Mouse (Mus musculus) induced T-regulatory cell, adult 2 months (primary cell): ENCODE data around the gene Cntln.

Experiments
- DNase-seq: peaks from one replicate; pipeline ENCODE4 v3.0.0-alpha.2; 2012; ENCODE audit warnings: low read depth

Gene Cntln

DNA sequence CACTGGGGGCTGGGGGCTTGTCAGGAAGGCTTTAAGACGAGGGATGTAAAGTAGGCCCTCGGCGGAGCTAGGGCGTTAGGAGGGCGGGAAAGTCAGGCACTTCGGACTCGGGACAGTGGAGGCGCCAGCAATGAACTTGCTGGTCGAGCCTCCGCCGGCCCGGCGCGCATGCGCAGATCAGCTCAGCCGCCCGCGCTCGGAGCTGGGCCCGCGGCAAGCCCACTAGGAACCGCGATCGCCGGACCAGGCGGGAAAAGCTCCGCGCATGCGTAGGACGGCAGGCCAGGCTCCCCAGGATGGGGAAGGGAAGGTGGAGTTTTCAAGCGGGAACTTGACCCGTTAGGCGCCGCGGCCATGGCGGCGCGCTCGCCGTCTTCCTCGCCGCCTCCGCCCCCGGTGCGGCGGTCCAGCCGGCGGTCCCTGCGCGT, at the start of gene Cntln:
Cntln (plus strand) TSS at position 199 of the 428 bp plus-strand sequence.
- DNase-seq = peak; percentile 78

DNA sequence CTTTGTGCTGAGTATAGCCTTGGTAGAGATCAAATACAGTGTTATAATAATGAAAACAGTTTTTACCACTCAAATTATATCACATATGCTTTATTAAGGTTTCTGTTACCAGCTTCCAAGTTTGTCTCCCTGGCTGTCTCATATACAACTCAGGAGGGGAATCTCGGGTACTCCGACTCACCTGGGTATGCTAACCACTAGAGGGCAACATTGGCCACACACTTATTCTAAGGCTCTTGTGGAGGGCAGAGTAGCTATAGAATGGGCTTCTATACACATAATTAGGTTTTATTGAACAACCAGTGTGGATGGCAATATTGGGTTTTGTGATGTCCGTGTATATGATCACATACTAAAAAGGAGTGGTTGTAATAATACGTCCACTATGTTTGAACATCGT, 47.1 kb upstream of the Cntln start:
- peak; percentile 29 for DNase-seq

DNA sequence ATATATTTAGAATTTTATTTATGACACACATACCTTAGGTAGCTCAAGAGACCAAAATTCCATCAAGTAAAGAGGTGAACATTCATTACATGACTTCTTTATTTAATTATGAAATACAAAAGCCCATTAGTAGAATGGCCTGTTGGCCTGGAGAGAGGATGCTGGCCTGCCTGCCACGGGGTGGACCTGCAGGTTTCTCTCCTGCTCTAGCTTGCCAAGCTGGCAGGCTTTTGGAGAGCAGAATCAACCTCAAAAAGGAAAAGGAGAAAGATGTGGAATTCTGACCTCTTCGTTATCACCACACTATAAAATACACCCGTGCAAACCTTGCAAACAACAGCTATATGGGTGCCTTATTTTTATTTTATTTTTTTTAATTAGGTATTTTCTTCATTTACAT, 45.6 kb upstream of the Cntln start:
- no peak for DNase-seq

DNA sequence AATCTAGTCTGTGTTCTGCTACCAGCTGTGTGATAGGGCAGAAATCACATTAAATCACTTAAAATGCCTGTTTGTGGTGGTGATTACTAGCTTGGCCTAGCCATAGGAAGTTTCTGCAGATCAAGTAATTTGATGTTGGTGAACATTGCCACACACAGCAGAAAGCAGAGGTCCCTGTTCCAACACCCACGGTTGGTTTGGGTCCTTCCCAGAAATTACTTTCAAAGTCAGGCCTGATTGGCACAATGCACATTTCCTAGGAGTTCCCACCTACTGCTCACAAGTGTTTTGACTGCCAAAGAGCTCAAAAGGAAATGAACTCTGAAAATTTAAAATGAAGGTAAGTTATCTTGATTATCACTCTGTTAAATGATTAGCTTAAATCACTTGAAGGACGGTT, 44.6 kb upstream of the Cntln start:
- no peak for DNase-seq

DNA sequence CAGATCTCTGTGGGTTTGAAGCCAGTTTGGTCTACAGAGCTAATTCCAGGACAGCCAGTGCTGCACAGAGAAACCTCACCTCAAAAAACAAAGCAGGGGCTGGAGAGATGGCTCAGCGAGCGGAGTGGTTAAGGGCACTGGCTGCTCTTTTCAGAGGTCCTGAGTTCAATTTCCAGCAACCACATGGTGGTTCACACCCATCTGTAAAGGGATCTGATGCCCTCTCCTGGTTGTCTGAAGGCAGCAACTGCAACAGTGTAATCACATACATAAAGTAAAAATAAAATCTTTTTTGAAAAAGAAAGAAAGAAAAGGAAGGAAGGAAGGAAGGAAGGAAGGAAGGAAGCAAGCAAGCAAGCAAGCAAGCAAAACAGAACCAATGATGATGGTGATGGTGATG, 26.5 kb upstream of the Cntln start:
- no peak for DNase-seq

DNA sequence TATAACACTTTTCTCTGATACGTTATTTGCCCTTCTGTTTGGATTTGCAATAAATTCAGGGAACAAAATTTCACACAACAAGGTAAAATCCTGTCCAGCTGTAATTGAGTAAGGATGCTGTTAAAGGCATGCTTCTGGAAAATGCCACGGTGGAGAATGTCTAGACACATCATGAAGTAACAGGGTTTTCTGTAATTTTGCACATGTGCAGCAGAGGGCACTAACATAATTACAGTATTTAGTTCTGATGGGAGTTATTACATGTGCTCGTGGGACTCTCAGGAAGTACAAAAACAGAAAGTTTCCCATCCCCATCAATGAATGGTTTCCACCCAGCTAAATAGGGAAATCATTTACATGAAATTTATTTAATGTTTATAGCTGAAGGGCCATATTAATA, 7.8 kb upstream of the Cntln start:
- peak; percentile 46 for DNase-seq

DNA sequence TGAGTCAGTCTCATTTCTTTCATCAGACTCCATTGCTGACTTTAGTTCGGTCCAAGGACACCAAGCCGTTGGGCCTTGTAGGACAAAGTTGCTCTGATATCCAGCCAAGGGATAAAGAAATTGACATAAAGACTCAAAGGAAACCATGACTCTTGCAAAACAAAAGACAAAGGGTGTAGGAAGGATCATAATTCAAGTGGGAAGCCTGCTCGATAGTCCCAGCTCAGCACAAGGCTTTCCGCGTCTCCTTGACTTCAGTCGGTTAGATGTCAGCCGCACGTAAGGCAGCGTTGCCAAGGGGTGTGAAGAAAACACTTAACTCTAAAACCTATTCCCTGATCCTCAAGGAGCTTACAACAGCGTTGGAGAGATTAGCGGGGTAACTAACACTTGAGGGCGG, 463 bp upstream of the Cntln start:
- no peak for DNase-seq

DNA sequence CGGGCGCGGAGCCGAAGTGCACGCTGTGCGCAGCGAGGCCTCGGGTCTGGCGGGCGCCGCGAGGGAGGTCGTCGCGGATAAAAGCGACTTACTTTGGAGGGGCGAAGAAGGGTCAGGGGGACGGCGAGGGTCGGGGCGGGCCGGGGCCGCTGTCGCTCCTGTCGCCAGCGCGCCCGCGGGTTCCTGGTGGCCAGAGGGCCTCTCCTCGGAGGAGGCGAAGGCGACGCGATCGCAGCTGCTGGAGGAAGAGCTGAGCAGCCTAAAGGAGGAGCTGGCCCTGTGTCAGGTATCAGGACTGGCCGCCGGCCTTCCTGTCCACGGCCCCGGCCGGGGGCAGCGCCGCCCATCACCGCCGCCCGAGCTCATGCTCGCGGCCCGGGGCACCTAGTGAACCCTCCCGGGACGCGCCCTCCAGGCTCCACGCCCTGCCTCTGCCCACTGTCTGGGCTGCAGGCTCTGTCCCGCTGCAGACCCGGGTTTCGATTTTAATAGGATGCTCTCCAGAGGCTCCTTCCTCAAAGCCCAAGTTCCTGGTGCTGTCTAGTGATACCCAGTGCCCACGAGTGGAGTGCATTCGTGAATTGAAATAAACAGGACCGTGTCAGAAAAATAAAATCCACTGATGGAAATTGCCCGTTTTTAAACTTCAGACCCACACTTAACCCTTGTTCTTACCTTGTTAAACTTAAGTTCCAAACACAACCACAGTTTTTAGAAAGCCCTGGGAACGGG, 596 bp downstream of the Cntln start:
- DNase-seq = peak; percentile 45

DNA sequence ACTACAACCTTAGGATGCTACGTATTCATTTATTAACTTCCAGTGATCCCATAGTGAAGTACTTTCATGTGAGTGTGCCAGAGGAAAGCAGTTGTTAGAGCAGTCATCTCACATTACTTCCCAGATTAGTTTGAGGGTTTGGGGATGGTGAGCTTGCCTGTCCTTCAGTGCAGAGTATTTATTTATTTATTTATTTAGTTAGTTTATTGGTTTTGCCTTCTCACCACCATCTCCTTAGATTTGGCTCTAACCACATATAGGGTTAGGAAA, 1.1 kb downstream of the Cntln start:
- DNase-seq = no peak

DNA sequence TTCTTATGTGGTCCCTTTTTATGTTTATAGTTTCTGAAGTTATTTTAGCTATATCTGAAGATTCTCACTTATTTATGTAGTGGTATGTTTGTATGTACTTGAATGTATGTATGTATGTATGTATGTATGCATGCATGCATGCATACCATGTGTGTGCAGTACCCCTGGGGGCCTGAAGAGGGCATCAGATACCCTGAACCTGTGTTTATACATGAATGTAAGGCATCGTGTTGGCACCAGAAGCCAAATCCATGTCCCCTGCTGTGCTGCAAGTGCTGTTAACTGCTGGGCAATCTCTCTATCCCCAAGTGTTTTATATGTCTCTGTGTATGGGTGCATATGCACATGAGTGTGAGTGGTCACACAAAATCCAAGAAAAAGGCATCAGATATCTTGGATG, 34.3 kb downstream of the Cntln start:
- peak; percentile 2 for DNase-seq

DNA sequence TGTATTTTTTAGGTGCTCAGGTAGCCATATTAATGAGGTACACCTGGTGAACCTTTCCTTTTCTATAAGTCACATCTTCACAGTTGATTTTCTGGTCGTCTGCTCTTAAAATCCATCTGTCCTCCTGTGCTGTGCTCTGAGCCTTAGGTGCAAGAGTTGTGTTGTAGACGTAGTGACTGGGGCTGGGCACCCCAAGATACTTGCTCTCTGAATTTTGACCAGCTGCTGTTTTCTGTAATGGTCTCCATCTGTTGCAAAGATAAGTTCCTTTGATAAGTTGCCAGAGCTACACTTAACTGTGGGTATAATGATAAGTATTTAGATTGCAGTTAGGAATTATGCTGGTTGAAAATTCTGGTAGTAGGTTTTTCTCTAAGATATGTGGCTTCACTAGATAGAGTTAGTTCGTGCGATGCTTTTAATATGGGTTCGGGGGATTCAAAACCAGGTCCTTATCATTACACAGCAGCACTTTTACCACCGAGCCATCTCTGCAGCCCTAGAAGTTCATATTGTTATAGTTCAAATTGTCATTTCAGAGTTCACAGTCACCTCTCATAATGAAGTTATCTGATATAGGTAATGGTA, 50.3 kb downstream of the Cntln start:
- no peak for DNase-seq

DNA sequence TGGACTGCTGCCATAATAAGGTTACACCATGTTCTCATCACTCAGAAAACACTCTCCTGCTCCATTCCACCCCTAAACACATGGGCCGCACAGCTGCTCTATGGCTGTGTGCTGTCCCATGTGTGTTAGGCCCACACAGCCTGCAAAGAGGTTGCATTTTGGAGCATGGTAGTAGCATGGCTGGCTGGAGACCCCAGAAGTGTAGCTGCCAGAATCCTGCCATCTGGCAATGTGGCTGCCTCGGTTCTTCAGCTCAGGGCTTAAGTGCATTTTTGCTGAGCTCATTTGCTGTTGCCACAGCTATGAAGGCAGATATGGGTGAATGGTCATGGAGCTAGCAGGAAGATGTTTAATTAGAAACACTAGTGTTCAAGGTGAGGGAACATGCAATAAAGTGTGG, 58.0 kb downstream of the Cntln start:
- DNase-seq = no peak

DNA sequence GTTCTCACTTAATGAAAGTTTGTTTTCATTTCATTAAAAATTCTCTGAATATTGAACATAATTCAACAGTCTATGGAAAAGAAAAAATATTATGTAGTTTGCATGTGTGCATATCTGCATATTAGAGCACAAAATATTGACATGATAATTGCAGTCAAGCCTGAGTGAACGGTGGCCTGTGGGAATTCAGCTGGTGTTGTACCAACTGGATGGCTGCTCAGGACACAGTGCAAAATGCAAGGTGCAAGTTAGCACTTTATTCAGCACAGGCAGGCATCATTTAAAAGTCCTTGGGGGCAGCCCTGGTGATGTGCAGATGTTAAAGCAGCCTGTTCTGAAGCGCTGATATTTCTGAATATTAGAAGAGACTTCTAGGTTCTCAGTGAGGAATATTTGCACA, 58.5 kb downstream of the Cntln start:
- DNase-seq = no peak

DNA sequence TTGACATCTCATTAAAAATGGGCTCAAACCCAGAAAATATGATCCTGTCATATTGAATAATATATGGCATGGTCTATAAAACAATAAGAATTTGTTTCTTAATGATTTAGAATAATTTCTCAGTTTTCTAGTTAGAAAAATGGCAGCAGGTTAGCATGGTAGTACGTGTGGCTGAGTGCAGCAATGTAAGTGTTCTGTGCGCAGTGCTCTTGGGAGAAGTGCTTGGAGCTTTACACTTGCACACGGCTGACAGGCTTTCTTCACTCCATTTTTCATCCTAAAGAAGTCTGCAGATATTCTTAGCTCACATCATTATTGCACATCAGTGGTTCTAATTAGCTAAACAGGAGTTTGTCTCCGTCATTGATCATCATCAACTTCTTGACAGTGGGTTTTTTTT, 60.0 kb downstream of the Cntln start:
- no peak for DNase-seq

DNA sequence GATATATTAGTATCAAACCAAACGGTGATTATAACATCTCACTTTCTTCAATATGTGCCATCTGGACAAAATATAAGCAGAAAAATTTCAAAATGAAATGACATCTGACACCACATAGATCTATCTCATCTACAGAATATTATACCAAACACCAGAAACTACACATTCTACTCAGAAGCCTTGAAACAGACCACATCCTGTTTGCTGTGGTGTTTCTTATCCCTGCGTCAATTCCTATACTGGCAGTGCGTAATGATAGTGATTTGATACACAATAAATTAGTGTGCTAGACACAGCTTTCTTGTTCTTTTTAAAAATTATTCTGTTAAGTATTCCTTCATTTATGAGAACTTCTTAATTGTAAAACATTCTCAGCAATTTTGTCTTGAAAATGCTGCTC, 62.3 kb downstream of the Cntln start:
- DNase-seq = peak; percentile 10

DNA sequence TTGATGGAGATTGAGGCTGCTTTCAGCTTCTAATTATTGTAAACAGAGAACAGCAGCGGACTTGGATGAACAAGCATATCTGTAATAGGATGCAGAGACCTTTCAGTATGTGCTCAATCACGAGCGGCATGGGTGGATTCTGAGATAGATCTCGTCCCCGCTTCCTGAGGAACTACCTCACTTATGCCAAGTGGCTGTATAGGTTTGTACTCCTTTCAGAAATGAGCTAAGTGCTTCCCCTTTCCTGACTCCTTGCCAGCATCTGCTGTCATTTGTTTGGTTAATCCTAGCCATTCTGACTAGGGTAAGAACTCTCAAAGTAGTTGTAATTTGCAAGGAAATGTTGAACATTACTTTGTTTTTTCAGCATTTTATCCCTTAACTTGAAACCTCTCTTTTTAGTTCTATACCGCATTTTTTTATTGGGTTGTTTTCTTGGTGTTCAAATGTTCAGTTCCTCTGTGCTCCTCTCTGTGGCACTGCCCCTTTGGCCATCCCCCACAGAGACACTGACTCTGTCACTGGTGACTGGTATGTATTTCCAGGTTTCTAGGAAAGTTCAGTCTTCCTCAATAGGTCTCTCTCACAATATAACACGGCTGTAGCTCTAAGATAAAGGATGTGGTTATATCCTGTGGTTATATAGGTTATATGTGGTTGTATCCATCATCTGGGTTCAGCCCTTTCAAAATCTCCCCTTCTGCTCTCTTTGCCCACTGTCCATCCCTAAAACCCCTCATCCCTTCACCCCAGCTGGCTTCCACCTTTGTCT, 93.0 kb downstream of the Cntln start:
- DNase-seq = peak; percentile 3

DNA sequence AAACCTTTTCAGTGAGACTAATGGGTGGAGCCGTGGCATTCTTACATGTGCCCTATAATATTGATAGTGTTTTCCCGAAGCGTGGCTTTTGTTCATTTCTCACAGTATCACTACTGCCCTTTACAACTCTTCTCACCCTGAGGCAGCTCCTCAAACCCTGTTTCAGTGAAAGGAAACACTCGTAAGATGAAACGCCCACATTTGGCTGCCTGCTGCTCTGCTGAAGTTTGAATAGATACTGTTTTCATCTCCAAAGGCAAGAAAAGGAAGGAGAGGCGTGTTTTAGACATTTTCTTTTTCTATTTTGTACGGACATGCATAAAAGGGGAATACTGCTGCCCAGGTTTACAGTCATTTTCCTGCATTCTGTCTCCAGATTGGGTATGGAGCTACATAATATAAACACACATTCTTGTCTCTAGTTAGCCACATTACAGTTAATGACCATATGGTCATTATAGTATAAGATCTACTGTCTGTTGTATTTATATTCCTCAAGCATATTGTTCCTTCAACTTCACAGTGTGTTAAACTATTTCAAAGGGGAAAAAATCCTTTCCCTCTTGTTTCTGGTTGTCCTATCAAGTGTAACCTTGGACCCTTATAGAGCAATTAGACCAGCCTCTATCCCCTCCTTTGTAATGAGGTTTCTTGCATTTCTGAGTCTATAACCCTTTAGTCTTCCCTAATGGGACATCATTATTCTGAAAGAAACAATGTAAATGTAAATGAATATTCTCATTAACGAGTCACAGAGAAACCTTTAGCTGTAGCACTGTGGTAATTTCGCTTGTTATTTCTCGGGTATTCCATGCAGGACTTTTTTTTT, 111.6 kb downstream of the Cntln start:
- DNase-seq = no peak

DNA sequence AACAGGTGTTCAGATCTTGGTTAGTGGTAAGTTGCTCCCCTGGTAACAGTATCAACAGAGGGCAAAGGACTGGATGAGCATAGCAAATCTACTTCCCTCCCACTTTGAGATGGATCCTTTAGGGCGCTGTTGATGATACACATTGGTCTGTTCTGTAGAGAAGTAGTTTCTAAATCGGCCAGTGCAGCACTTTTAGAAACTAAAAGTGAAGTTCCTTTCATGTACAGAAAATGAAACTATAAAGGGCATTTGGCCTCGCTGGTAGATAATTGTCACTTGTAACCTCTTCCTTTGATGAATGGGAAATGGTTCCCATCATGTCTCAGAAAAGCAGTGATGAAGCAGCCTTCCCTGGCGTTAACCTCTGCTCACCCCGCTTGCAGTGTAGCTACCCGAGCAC, 121.5 kb downstream of the Cntln start:
- peak; percentile 37 for DNase-seq

DNA sequence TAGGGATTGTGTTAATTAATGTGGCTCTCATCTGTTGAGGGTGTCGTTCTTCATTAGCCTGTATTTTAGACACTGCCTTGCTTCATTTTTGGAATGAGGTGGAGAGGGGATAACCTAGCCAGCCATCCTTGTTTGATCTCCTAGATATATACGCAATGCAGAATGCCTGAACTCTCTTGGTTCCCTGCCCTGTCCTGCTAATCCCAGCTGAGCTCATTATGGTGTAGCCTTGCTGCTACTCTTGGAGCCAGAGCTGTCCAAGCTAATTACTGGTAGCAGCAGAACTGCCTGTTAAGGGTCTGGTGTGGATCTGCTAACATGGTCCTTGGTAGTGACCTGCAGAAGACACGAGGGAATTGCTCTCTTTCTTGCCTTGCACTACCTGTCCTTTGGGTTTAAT, 122.7 kb downstream of the Cntln start:
- no peak for DNase-seq

DNA sequence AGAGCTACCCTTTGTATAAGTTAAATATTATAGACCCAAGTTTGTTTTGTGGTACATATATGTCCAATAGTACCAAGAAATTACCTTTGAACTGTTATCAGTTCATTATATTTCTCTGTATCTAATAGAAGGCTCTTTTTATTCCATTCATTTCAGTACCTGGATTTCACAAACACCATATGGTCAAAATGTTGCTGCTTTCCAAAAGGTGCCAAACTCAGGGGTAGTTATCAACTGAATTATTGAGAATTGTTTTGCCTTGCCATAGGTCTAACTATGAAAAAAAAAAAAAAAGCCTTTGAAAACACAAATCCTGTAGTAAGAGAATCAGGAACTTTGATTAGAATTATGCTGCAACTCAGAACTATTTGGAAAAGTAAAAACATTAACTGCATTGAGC, 126.7 kb downstream of the Cntln start:
- DNase-seq = no peak

DNA sequence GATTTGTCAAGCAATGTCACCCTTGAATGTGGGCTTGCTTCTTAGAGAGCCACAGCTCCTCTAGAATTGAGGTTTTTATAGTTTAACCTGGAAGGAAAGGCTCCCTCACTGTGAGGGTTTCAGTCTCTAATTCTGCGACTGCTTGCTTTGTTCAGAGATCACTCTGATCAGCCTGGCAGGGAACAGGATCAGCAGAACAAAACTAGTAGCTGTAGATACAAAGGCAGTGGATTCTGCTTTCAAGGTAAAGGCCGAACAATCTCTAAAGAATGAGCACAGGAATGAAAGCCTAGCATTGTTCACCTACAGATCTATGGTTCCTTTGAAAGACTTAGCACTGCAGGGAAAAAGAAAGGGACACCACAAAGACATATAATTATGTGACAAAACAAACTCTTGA, 161.6 kb downstream of the Cntln start:
- no peak for DNase-seq

DNA sequence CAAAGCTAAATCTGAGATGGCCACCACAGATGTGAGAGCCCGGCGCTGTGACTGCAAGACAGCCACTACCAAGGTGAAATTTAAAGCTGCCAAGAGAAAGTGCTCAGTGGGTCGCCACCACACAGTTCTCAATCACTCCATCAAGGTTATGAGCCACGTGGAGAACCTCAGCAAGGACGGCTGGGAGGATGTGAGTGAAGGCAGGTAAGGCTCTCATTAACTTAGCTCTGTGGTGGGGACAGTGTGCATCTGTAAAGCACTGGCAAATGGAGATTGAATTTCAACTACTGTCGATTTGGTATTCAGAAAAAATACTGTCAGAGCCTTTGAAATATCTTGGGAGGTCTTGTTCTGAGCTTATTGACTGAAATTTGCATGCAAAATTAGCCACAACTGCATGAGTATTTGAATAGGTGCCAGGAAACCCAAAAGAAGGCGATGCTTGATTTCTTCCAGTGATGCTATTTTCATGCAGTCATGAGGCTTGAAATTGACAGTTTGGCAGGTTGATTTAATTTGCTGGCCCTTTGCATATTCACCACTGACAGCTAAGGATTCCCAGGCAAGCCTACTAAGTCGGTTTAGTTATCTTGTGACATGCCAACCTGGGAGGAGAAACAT, 165.9 kb downstream of the Cntln start:
- no peak for DNase-seq
